Mouse (Mus musculus): Measurements from ENCODE around the gene Obscn. TPM values are rescaled to one million over a fixed set of nuclear protein-coding genes. Genes with fewer than 3 reads are reported as not detected.
"Not testable (repeated sequence)": the region's sequence is repeated elsewhere in the genome, so short reads cannot be mapped to it uniquely, and the experiment has no call there.

Obscn gene
- polyA plus RNA-seq, 1 experiment from 2014 or later = 0.03 TPM

DNA sequence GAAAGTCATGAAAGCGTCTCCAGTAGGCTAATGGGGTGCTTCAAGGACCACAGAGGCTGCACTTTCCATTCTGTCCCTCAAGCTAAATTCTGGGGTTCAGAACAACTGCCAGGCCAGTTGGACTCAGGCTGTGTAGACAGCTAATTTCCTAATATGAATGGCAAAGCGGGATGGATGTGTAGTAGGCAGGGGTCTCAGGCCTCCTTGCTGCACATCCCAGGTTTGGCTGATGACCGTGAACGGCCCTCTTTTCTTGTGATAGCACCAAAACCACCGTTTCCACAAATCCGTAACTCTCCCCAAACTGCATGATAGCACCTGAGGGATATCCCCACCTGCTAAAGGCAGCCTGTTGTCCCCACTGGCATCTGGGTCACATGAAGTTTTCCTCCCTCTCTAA lies 177.7 kb downstream of the Obscn start:
- no peak overlapping the region for H3K4me3 ChIP-seq (ENCODE audit: low read depth, low read length)
- no peaks in the 10 kb centered on the region for H3K9me3 ChIP-seq (ENCODE audit: control insufficient read depth, low read length)
- H3K27ac ChIP-seq (ENCODE audit: low read depth, low read length) = no peak overlapping the region
- ATAC-seq (ENCODE audit: low FRiP score) (no peak), DNase-seq (ENCODE audit: low spot score, missing footprints) (peak; percentile 80)
- H3K4me2 ChIP-seq = no peak overlapping the region
- H3K9ac ChIP-seq (ENCODE audit: low read length) = no peak overlapping the region
- no peaks in the 10 kb centered on the region for H3K36me3 ChIP-seq (ENCODE audit: control insufficient read depth, insufficient read depth, low read length)
- peaks cover 17% of the 10 kb centered on the region; the same call in 1 of the 2 replicates for H3K27me3 ChIP-seq (ENCODE audit: control insufficient read depth, insufficient read depth, low read length)
- H3K4me1 ChIP-seq (ENCODE audit: control insufficient read depth, insufficient read depth, low read length) = peaks cover 30% of the 10 kb centered on the region
- WGBS = 86% methylated on average over 6 of the region's 6 CpGs

DNA sequence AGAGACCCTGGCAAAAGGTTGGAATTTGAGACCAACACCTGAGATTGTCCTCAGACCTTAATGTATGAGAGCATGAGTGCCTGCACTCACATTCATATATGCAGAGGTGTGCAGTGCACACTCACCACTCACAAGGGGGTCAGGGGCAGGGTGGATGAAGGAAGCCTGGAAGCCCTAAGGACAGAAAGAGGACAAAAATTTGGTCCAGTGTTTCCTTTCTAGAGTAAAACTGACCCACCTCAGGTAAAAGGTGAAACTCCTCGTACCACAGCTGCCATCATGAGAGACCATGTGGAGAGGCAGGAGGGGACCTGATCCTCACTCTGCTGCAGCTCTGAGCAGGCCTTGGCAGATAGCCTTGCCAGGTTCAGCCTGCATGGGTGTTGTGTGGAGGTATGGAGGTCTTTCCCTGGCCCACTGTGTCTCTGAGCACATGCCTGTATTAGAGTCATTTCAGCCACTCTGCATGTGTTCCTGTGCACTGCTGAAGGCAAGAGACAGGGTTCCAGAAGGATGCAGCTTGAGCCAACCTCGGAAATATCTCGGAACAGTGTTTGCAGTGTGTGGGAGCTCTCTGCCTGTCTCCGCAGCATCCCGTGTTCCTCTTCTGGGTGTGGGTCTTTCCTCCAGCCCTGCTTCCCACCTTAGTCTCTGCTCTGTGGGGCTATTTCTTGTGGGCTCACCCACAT lies 178.8 kb downstream of the Obscn start:
- peaks cover 17% of the 10 kb centered on the region; the same call in 1 of the 2 replicates for H3K27me3 ChIP-seq (ENCODE audit: control insufficient read depth, insufficient read depth, low read length)
- H3K4me3 ChIP-seq (ENCODE audit: low read depth, low read length) = 0 out of 2 replicates have a peak overlapping the region, but pooled peaks have one; percentile 88
- H3K4me1 ChIP-seq (ENCODE audit: control insufficient read depth, insufficient read depth, low read length) = peaks cover 31% of the 10 kb centered on the region
- H3K36me3 ChIP-seq (ENCODE audit: control insufficient read depth, insufficient read depth, low read length) = no peaks in the 10 kb centered on the region
- ATAC-seq (ENCODE audit: low FRiP score) (no peak), DNase-seq (ENCODE audit: low spot score, missing footprints) (peak; percentile 80)
- peak overlapping the region; percentile 84 for H3K4me2 ChIP-seq
- WGBS = 94% methylated on average over 5 of the region's 5 CpGs
- H3K9ac ChIP-seq (ENCODE audit: low read length) = peak overlapping the region; percentile 30
- no peak overlapping the region for H3K27ac ChIP-seq (ENCODE audit: low read depth, low read length)
- H3K9me3 ChIP-seq (ENCODE audit: control insufficient read depth, low read length) = no peaks in the 10 kb centered on the region

DNA sequence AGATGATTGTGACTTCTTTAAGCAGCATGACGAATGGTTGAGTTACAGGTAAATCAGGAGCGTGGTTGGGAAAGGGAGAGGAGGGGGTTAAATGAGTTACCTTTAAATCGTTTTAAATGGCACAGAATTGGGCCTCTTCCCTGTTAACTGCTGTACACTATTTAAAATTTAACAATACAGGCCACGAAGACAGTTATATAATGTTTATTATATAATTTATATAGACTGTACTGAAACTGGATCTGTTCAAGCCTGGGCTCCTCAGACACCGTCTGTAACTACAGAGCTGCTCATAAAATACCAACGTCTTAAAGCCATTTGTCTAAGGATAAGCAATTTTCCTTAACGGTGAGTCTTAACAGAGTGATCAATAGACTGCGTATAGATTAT lies 180.3 kb downstream of the Obscn start:
- Histone ChIP-seq H3K4me3 (ENCODE audit: low read depth, low read length) (peak overlapping the region; percentile 88), H3K36me3 (ENCODE audit: control insufficient read depth, insufficient read depth, low read length) (no peaks in the 10 kb centered on the region), H3K9me3 (ENCODE audit: control insufficient read depth, low read length) (no peaks in the 10 kb centered on the region), H3K4me1 (ENCODE audit: control insufficient read depth, insufficient read depth, low read length) (peaks cover 32% of the 10 kb centered on the region), H3K4me2 (peak overlapping the region; percentile 84), H3K9ac (ENCODE audit: low read length) (peak overlapping the region; percentile 98), H3K27me3 (ENCODE audit: control insufficient read depth, insufficient read depth, low read length) (peaks cover 11% of the 10 kb centered on the region; the same call in 1 of the 2 replicates), H3K27ac (ENCODE audit: low read depth, low read length) (no peak overlapping the region)
- 35% methylated on average over 8 of the region's 8 CpGs for WGBS
- ATAC-seq (ENCODE audit: low FRiP score) (no peak), DNase-seq (ENCODE audit: low spot score, missing footprints) (peak; percentile 88)

DNA sequence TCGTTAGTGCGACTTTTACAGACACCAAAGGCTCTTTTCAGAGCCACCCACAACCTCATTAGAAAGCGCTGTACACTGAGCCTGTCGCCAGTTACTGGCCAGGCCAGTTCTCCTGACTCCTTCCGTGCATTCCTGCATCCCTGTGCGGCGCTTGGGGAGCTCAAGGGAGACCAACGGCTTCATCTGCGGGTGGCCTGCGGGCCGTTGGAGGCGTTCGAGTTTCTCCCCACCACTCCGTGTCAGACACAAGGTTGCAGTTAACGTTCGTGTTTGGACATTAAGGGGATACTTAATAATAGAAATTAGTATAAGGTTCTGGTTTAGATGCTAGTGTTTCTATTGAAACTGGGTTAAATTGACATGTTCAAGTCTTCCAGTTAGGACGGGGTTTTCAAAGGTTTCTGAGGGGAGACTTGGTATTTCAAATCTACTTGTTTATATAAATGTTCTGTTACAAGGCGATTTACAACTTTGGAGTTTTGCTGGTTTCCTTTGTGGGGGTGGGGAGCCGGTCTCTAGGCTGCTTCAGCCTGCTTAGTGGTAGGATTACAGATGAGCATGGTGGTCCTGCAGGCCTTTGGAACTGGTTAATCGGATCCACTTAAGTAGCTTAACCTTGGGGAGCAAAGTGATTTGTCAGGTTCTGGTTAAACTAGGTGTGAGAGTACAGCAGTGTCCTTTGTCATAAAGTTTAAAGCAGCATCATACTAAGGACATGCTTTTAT lies 180.9 kb downstream of the Obscn start:
- WGBS = 0% methylated on average over 20 of the region's 20 CpGs
- DNase-seq (ENCODE audit: low spot score, missing footprints) = peak; percentile 98

DNA sequence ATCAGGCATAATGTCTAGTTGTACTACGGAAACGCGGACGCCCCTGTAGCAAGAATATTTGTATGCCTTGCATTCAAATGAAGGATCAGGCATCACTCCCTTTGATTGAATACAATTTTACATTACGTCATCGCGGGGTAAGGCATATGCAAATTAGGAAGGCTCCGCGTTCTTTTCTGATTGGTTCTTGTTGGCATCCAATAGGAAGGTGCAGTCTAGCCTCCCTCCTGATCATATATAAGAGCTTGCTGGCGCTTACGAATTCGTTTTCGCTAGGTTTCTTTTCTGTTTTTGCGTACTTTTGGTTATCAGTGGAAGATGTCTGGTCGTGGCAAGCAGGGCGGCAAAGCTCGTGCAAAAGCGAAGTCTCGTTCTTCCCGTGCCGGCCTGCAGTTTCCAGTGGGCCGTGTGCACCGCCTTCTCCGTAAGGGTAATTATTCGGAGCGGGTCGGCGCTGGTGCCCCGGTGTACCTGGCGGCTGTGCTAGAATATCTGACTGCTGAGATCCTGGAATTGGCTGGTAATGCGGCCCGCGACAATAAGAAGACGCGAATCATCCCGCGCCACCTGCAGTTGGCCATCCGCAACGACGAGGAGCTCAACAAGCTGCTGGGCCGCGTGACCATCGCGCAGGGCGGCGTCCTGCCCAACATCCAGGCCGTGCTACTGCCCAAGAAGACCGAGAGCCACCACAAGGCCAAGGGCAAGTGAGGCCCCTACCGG lies 181.6 kb downstream of the Obscn start, which contains the start of the genes Hist3h2a and Trim17:
Gene Hist3h2a, plus strand, starts transcription at position 266 of the 723 bp plus-strand sequence.
Gene Trim17, plus strand, starts transcription at position 266 of the 723 bp plus-strand sequence.
- H3K4me1 ChIP-seq (ENCODE audit: control insufficient read depth, insufficient read depth, low read length) = peaks cover 36% of the 10 kb centered on the region
- under 1% methylated on average over 49 of the region's 49 CpGs for WGBS
- peak within 1 kb of the TSS; percentile 88 for H3K4me3 ChIP-seq (ENCODE audit: low read depth, low read length)

More for the DNA sequence above, 180.9 kb downstream of the Obscn start:
- no peaks in the 10 kb centered on the region for H3K9me3 ChIP-seq (ENCODE audit: control insufficient read depth, low read length)
- no peaks in the 10 kb centered on the region for H3K36me3 ChIP-seq (ENCODE audit: control insufficient read depth, insufficient read depth, low read length)
- H3K4me3 ChIP-seq (ENCODE audit: low read depth, low read length) = peak overlapping the region; percentile 88
- peak overlapping the region; percentile 98 for H3K9ac ChIP-seq (ENCODE audit: low read length)
- peak overlapping the region; percentile 95 for H3K27ac ChIP-seq (ENCODE audit: low read depth, low read length)
- H3K4me2 ChIP-seq = peak overlapping the region; percentile 84
- ATAC-seq (ENCODE audit: low FRiP score) = no peak
- peaks cover 35% of the 10 kb centered on the region for H3K4me1 ChIP-seq (ENCODE audit: control insufficient read depth, insufficient read depth, low read length)
- H3K27me3 ChIP-seq (ENCODE audit: control insufficient read depth, insufficient read depth, low read length) = peaks cover 11% of the 10 kb centered on the region; the same call in 1 of the 2 replicates

DNA sequence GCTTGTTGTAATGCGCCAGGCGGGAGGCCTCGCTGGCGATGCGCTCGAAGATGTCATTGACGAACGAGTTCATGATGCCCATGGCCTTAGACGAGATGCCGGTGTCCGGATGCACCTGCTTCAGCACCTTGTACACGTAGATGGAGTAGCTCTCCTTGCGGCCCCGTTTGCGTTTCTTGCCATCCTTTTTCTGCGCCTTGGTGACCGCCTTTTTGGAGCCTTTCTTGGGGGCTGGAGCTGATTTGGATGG lies 182.1 kb downstream of the Obscn start:
- 0% methylated on average over 17 of the region's 17 CpGs for WGBS
- peaks cover 33% of the 10 kb centered on the region for H3K4me1 ChIP-seq (ENCODE audit: control insufficient read depth, insufficient read depth, low read length)

More for the DNA sequence above, 181.6 kb downstream of the Obscn start, which contains the start of the genes Hist3h2a and Trim17:
- no peaks in the 10 kb centered on the region for H3K36me3 ChIP-seq (ENCODE audit: control insufficient read depth, insufficient read depth, low read length)
- H3K4me2 ChIP-seq = peak within 1 kb of the TSS; percentile 95
- peaks cover 11% of the 10 kb centered on the region; the same call in 1 of the 2 replicates for H3K27me3 ChIP-seq (ENCODE audit: control insufficient read depth, insufficient read depth, low read length)
- no peaks in the 10 kb centered on the region for H3K9me3 ChIP-seq (ENCODE audit: control insufficient read depth, low read length)
- H3K27ac ChIP-seq (ENCODE audit: low read depth, low read length) = peak within 1 kb of the TSS; percentile 95
- ATAC-seq (ENCODE audit: low FRiP score) (peak; percentile 90), DNase-seq (ENCODE audit: low spot score, missing footprints) (peak; percentile 98)
- H3K9ac ChIP-seq (ENCODE audit: low read length) = peak within 1 kb of the TSS; percentile 98

DNA sequence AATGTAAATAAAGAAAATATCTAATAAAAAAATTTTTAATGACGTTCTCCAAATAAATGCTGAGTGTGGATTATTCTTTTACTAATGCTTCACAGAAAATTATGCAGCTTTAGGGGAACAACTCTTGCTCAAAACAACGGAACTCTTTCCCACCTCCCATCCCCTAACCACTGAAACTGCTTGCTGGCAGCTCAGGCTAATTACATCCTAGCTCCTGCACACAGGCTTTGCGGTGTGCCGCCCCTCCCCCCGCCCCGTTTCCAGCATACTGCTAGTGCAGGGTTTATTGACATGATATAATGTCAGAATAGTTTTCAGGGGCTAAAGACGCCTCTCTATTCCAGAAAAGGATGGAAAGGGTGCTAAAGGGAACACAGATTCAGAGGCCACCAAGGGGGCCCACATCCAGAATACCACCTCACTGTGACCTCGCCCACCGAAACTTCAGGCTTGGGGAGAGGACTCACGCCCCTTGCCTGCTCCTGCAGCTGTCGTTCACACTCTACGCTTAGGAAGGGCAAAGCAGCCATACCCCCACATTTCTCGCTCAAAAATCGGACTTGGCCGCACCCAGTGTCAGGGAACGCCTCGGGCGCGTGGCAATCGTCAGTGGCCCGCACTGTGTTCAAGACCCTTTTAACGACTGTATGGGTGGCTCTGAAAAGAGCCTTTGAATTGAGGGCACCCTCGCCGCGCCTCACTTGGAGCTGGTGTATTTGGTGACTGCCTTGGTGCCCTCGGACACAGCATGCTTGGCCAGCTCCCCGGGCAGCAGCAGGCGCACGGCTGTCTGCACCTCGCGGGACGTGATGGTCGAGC lies 182.6 kb downstream of the Obscn start:
- under 1% methylated on average over 33 of the region's 33 CpGs for WGBS
- peak overlapping the region; percentile 95 for H3K27ac ChIP-seq (ENCODE audit: low read depth, low read length)
- H3K36me3 ChIP-seq (ENCODE audit: control insufficient read depth, insufficient read depth, low read length) = no peaks in the 10 kb centered on the region
- H3K4me3 ChIP-seq (ENCODE audit: low read depth, low read length) = peak overlapping the region; percentile 88
- H3K27me3 ChIP-seq (ENCODE audit: control insufficient read depth, insufficient read depth, low read length) = peaks cover 10% of the 10 kb centered on the region; the same call in 1 of the 2 replicates
- DNase-seq (ENCODE audit: low spot score, missing footprints) (peak; percentile 96), ATAC-seq (ENCODE audit: low FRiP score) (peak; percentile 12)
- peak overlapping the region; percentile 98 for H3K9ac ChIP-seq (ENCODE audit: low read length)
- no peaks in the 10 kb centered on the region for H3K9me3 ChIP-seq (ENCODE audit: control insufficient read depth, low read length)
- peaks cover 33% of the 10 kb centered on the region for H3K4me1 ChIP-seq (ENCODE audit: control insufficient read depth, insufficient read depth, low read length)
- H3K4me2 ChIP-seq = peak overlapping the region; percentile 95

More for the DNA sequence above, 182.1 kb downstream of the Obscn start:
- peak overlapping the region; percentile 98 for H3K9ac ChIP-seq (ENCODE audit: low read length)
- peaks cover 11% of the 10 kb centered on the region; the same call in 1 of the 2 replicates for H3K27me3 ChIP-seq (ENCODE audit: control insufficient read depth, insufficient read depth, low read length)
- not testable (repeated sequence) for DNase-seq (ENCODE audit: low spot score, missing footprints); H3K9me3 ChIP-seq (ENCODE audit: control insufficient read depth, low read length); H3K36me3 ChIP-seq (ENCODE audit: control insufficient read depth, insufficient read depth, low read length)
- peak overlapping the region; percentile 95 for H3K27ac ChIP-seq (ENCODE audit: low read depth, low read length)
- peak; percentile 36; the same call in 1 of the 2 replicates for ATAC-seq (ENCODE audit: low FRiP score)
- H3K4me3 ChIP-seq (ENCODE audit: low read depth, low read length) = peak overlapping the region; percentile 88
- peak overlapping the region; percentile 95 for H3K4me2 ChIP-seq

DNA sequence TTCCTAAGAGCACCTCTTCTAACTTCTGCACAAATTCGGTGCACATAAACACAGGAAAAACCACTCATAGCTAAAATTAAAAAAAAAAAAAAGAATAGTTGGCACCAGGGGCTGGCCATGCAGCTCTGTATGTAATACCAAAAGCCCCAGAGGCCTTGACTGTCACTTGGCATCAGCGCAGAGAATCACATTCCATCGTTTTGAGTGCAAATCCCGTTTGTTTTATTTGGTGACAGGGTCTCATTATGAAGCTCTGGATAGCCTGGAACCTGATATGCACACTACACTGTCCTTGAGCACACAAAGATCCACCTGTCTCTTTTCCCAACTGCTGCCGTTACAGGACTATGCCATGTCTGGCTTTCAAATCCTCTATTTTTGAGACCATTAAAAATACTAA lies 185.0 kb downstream of the Obscn start:
- peak; percentile 84 for DNase-seq (ENCODE audit: low spot score, missing footprints)
- no peak overlapping the region for H3K4me3 ChIP-seq (ENCODE audit: low read depth, low read length)
- no peak for ATAC-seq (ENCODE audit: low FRiP score)
- H3K4me2 ChIP-seq = no peak overlapping the region
- H3K27ac ChIP-seq (ENCODE audit: low read depth, low read length) = no peak overlapping the region
- no peak overlapping the region for H3K9ac ChIP-seq (ENCODE audit: low read length)
- H3K4me1 ChIP-seq (ENCODE audit: control insufficient read depth, insufficient read depth, low read length) = peaks cover 22% of the 10 kb centered on the region
- H3K9me3 ChIP-seq (ENCODE audit: control insufficient read depth, low read length) = no peaks in the 10 kb centered on the region
- no peaks in the 10 kb centered on the region for H3K27me3 ChIP-seq (ENCODE audit: control insufficient read depth, insufficient read depth, low read length)
- 83% methylated on average over 5 of the region's 5 CpGs for WGBS
- no peaks in the 10 kb centered on the region for H3K36me3 ChIP-seq (ENCODE audit: control insufficient read depth, insufficient read depth, low read length)
